Mouse (Mus musculus): Measurements from ENCODE around the gene Ube2cbp. TPM values are rescaled to one million over a fixed set of nuclear protein-coding genes. Genes with fewer than 3 reads are reported as not detected.

Gene Ube2cbp
- total and polyA plus RNA-seq, 2 experiments from 2014 or later, result 5.8 to 7.1 TPM

- no peak overlapping the region for H3K9ac ChIP-seq
- TF ChIP-seq CTCF (IDR thresholded peaks at IDR 0.05; ENCODE audit: low read depth), result no peak
- H3K9me3 ChIP-seq (ENCODE audit: low read length), result peaks cover 3% of the 10 kb centered on the region; the same call in 1 of the 2 replicates
- H3K4me1 ChIP-seq (ENCODE audit: insufficient read depth), result no peaks in the 10 kb centered on the region
- H3K27me3 ChIP-seq (ENCODE audit: insufficient read depth, low read length), result no peaks in the 10 kb centered on the region
- DNase-seq (no peak), ATAC-seq (no peak)
- H3K4me2 ChIP-seq (ENCODE audit: low read depth), result no peak overlapping the region
- 76% methylated on average over 10 of the region's 10 CpGs for WGBS
- no peaks in the 10 kb centered on the region for H3K36me3 ChIP-seq (ENCODE audit: insufficient read depth)
- H3K4me3 ChIP-seq (ENCODE audit: low read depth, low read length), result no peak overlapping the region
- no peak overlapping the region for H3K27ac ChIP-seq (ENCODE audit: low read depth, low read length)
Observed at GRCm38 (mm10) chr9:86280461-86281146, 184.1 kb downstream of the Ube2cbp start.

GRCm38 (mm10) chr9:86269541-86269940 is 195.2 kb downstream of the Ube2cbp start:
- Histone ChIP-seq H3K4me3 (ENCODE audit: low read depth, low read length) (no peak overlapping the region), H3K4me2 (ENCODE audit: low read depth) (no peak overlapping the region), H3K27me3 (ENCODE audit: insufficient read depth, low read length) (no peaks in the 10 kb centered on the region), H3K36me3 (ENCODE audit: insufficient read depth) (no peaks in the 10 kb centered on the region), H3K27ac (ENCODE audit: low read depth, low read length) (no peak overlapping the region), H3K9ac (no peak overlapping the region), H3K4me1 (ENCODE audit: insufficient read depth) (no peaks in the 10 kb centered on the region), H3K9me3 (ENCODE audit: low read length) (no peaks in the 10 kb centered on the region)
- WGBS, result 90% methylated on average over 5 of the region's 5 CpGs
- DNase-seq (no peak), ATAC-seq (no peak)
- no peak for TF ChIP-seq CTCF (IDR thresholded peaks at IDR 0.05; ENCODE audit: low read depth)

GRCm38 (mm10) chr9:86266658-86267057 is 198.1 kb downstream of the Ube2cbp start:
- no peak overlapping the region for H3K27ac ChIP-seq (ENCODE audit: low read depth, low read length)

More at GRCm38 (mm10) chr9:86266658-86267057, 198.1 kb downstream of the Ube2cbp start:
- WGBS, result 38% methylated on average over 2 of the region's 2 CpGs
- Histone ChIP-seq H3K36me3 (ENCODE audit: insufficient read depth) (no peaks in the 10 kb centered on the region), H3K4me2 (ENCODE audit: low read depth) (no peak overlapping the region), H3K9ac (no peak overlapping the region), H3K27me3 (ENCODE audit: insufficient read depth, low read length) (no peaks in the 10 kb centered on the region), H3K4me3 (ENCODE audit: low read depth, low read length) (no peak overlapping the region), H3K9me3 (ENCODE audit: low read length) (no peaks in the 10 kb centered on the region), H3K4me1 (ENCODE audit: insufficient read depth) (no peaks in the 10 kb centered on the region)
- ATAC-seq (no peak), DNase-seq (no peak)
- no peak for TF ChIP-seq CTCF (IDR thresholded peaks at IDR 0.05; ENCODE audit: low read depth)

Other genes with a start within 250 kb of the Ube2cbp start
- gene Dop1a, start 2.2 kb upstream of the Ube2cbp start, total RNA-seq (2014; rRNA removed), result 62.2 and 71.1 TPM in 2 replicates
- gene Dop1a, start 2.2 kb upstream of the Ube2cbp start, polyA plus RNA-seq (2015; fragmentation: Nextera tagmentation; extraction: Ambion mirVana), result 10.5 and 18.2 TPM in 2 replicates
- 21.7 and 25.9 TPM in 2 replicates for gene Pgm3, start 106.9 kb upstream of the Ube2cbp start, total RNA-seq (2014; rRNA removed)
- 30.1 and 32.8 TPM in 2 replicates for gene Pgm3, start 106.9 kb upstream of the Ube2cbp start, polyA plus RNA-seq (2015; fragmentation: Nextera tagmentation; extraction: Ambion mirVana)
- gene Rwdd2a, start 107.0 kb upstream of the Ube2cbp start, total RNA-seq (2014; rRNA removed), result 19.1 and 21.2 TPM in 2 replicates
- gene Rwdd2a, start 107.0 kb upstream of the Ube2cbp start, polyA plus RNA-seq (2015; fragmentation: Nextera tagmentation; extraction: Ambion mirVana), result 32.9 and 40.7 TPM in 2 replicates
- 26.2 and 26.6 TPM in 2 replicates for gene Me1, start 231.0 kb upstream of the Ube2cbp start, total RNA-seq (2014; rRNA removed)
- gene Me1, start 231.0 kb upstream of the Ube2cbp start, polyA plus RNA-seq (2015; fragmentation: Nextera tagmentation; extraction: Ambion mirVana), result 38.4 and 47.2 TPM in 2 replicates

Measured in forebrain, postnatal 0 days (tissue).